Mouse (Mus musculus) lung, embryonic 14.5 days (tissue): ENCODE data around the gene Atpif1. TPM values are rescaled to one million over a fixed set of nuclear protein-coding genes. Genes with fewer than 3 reads are reported as not detected.
"Not testable (repeated sequence)": the region's sequence is repeated elsewhere in the genome, so short reads cannot be mapped to it uniquely, and the experiment has no call there.

ENCODE experiments used
- ATAC-seq: fragments of 200-750 bp; cut with Nextera tagmentation; 2 replicates; pipeline ENCODE4 v1.8.0; 2017; ENCODE audit warnings: mild to moderate bottlenecking, moderate TSS enrichment, moderate library complexity; ENCODE audit not compliant: insufficient read depth
- DNase-seq: peaks from one replicate; pipeline ENCODE4 v3.0.0-alpha.2; 2015
- H3K27ac ChIP-seq: fragments of 300-500 bp; sonication (generic); 2 replicates; pipeline ENCODE4 v1.5.1; 2014; ENCODE audit warnings: low read depth, mild to moderate bottlenecking, moderate library complexity
- H3K27me3 ChIP-seq: fragments of 300-500 bp; sonication (generic); 2 replicates; pipeline ENCODE4 v1.6.1; 2014; ENCODE audit warnings: low read length, control low read depth; ENCODE audit not compliant: insufficient read depth
- H3K36me3 ChIP-seq: fragments of 300-500 bp; sonication (generic); 2 replicates; pipeline ENCODE4 v1.6.1; 2014; ENCODE audit warnings: control low read depth; ENCODE audit not compliant: insufficient read depth
- H3K4me1 ChIP-seq: fragments of 300-500 bp; sonication (generic); 2 replicates; pipeline ENCODE4 v1.6.1; 2014; ENCODE audit warnings: antibody characterized with exemption, control low read depth; ENCODE audit not compliant: insufficient read depth
- H3K4me2 ChIP-seq: fragments of 300-500 bp; sonication (generic); 2 replicates; pipeline ENCODE4 v1.6.1; 2014; ENCODE audit warnings: mild to moderate bottlenecking
- H3K4me3 ChIP-seq: fragments of 300-500 bp; sonication (generic); 2 replicates; pipeline ENCODE4 v1.5.1; 2014; ENCODE audit warnings: low read depth, low read length
- H3K9ac ChIP-seq: fragments of 300-500 bp; sonication (generic); 2 replicates; pipeline ENCODE4 v1.6.1; 2014
- H3K9me3 ChIP-seq: fragments of 300-500 bp; sonication (generic); 2 replicates; pipeline ENCODE4 v1.6.1; 2016; ENCODE audit warnings: low read depth, low read length, control low read depth
- CTCF ChIP-seq: IDR thresholded peaks from 2 replicates; pipeline ENCODE4 v1.5.1; 2016; ENCODE audit warnings: antibody characterized with exemption, low read depth
- WGBS: fragments of 180-500 bp; shearing (Covaris S2); extraction: QIAGEN DNeasy Blood & Tissue Kit; methylation state at CpG from one replicate; pipeline ENCODE4 v1.1.7; 2014; 5-methylcytosine and 5-hydroxymethylcytosine counted together
- polyA plus RNA-seq: library from polyadenylated mRNA; unstranded; fragments of >200 nt; fragmentation: Nextera tagmentation; extraction: Ambion mirVana; gene quantifications from 2 replicates; pipeline ENCODE4 v1.2.1, GENCODE M21; 2014

Atpif1 gene
- polyA plus RNA-seq, 1 experiment from 2014 or later: 1,179 TPM

- H3K27ac ChIP-seq: no peak overlapping the region
- no peaks in the 10 kb centered on the region for H3K27me3 ChIP-seq
- ATAC-seq (no peak), DNase-seq (no peak)
- no peak overlapping the region for H3K4me2 ChIP-seq
- no peak overlapping the region for H3K9ac ChIP-seq
- 71% methylated on average over 12 of the region's 12 CpGs for WGBS
- H3K36me3 ChIP-seq: no peaks in the 10 kb centered on the region
- TF ChIP-seq CTCF: no peak
- H3K9me3 ChIP-seq: no peaks in the 10 kb centered on the region
- H3K4me1 ChIP-seq: peaks cover 9% of the 10 kb centered on the region; the same call in 1 of the 2 replicates
- no peak overlapping the region for H3K4me3 ChIP-seq
Measured at GRCm38 (mm10) chr4:132565089-132565747, 31.8 kb upstream of the Atpif1 start.

DNA sequence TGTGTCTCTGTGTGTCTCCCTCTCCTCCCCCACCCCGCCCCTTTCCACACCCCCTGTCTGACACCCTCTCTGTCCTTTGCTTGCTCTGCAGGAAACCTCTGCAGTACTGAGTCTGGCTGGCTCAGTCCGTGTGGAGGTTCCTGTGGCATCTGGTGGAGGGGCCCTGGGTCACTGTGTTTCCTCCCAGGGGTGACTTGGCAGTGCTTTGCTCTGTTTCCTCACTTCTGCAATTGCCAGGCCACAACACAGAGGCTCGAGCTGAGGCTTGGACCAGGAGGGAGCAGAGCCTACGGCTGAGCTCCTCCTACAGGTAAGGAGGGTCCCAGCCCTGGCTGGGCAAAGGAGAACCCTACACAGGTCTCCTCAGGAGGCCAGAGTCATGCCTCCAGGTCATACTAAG lies 30.5 kb upstream of the Atpif1 start, which contains the start of gene Ptafr:
Gene Ptafr (plus strand): TSS at position 103 of the 400 bp plus-strand sequence.
- TF ChIP-seq CTCF: no peak
- Histone ChIP-seq H3K4me2 (0 out of 2 replicates have a peak within 1 kb of the TSS, but pooled peaks have one; percentile 18), H3K9ac (no peak within 1 kb of the TSS), H3K4me3 (no peak within 1 kb of the TSS), H3K36me3 (no peaks in the 10 kb centered on the region), H3K27me3 (no peaks in the 10 kb centered on the region), H3K4me1 (peaks cover 9% of the 10 kb centered on the region; the same call in 1 of the 2 replicates), H3K9me3 (no peaks in the 10 kb centered on the region), H3K27ac (no peak within 1 kb of the TSS)
- 19% methylated on average over 4 of the region's 4 CpGs for WGBS
- ATAC-seq: peak; percentile 68
- peak; percentile 36 for DNase-seq

DNA sequence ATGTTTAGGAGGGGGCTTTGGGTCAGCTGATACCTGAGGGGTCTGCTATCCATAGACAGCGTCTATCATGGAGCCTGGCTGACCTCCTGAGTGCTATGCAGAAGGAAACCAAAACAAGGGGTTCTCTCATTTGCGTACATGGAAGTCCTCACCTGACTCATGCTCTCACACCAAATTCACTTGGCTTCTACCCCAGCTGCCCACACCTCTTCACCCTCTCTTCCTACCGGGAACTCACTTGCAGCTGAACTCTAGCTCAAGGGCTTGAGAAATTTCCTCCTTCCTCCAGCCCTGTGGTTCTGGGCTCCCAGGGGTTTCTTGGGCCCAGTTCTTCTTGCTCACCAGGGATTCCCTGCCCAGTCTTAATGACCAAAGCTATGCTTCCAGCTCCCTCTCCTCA lies 29.8 kb upstream of the Atpif1 start:
- Histone ChIP-seq H3K27me3 (no peaks in the 10 kb centered on the region), H3K4me3 (no peak overlapping the region), H3K4me2 (0 out of 2 replicates have a peak overlapping the region, but pooled peaks have one; percentile 18), H3K36me3 (no peaks in the 10 kb centered on the region), H3K27ac (no peak overlapping the region), H3K9ac (no peak overlapping the region), H3K4me1 (peaks cover 9% of the 10 kb centered on the region; the same call in 1 of the 2 replicates), H3K9me3 (no peaks in the 10 kb centered on the region)
- no peak for TF ChIP-seq CTCF
- ATAC-seq (no peak), DNase-seq (no peak)
- WGBS: 63% methylated on average over 3 of the region's 3 CpGs

DNA sequence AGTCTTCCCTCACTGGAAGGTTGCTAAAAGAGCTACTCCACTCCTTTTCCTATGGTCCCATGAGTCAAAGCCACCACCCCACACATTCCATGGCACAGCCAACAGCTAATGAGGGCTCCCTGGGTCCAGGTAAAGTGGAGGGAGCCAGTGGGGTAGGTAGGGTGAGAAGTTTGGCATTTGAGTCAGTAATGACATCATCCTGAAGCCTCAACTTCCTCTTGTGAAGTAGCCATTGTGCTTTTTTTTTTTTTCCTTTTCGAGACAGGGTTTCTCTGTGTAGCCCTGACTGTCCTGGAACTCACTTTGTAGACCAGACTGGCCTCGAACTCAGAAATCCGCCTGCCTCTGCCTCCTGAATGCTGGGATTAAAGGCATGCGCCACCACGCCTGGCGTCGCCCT lies 22.1 kb upstream of the Atpif1 start:
- peaks cover 37% of the 10 kb centered on the region for H3K36me3 ChIP-seq
- H3K9ac ChIP-seq, H3K27me3 ChIP-seq, DNase-seq, H3K4me1 ChIP-seq, H3K4me3 ChIP-seq, ATAC-seq, H3K4me2 ChIP-seq, H3K27ac ChIP-seq, H3K9me3 ChIP-seq: not testable (repeated sequence)
- 87% methylated on average over 7 of the region's 7 CpGs for WGBS

DNA sequence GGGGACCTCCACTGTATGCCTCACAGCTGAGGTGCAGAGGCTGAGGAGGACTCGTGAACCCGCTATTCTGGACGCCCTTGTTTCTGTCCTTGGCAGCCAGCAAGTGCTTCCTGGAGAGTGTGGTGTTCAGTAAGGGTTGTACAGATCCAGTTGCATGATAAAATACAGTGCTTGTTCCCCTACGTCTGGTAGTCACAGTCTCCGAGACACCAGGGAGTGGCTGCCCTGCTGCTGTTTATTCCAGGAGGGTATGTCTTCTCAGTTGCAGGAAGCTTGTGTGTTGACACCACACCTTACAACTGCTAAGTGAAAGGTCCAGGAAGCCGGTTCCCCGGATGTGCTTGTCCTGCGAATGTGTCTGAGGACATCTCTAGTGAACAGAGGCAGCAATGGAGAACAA lies 21.2 kb upstream of the Atpif1 start:
- H3K4me3 ChIP-seq: no peak overlapping the region
- no peak for TF ChIP-seq CTCF
- no peak for ATAC-seq
- no peaks in the 10 kb centered on the region for H3K9me3 ChIP-seq
- 63% methylated on average over 8 of the region's 8 CpGs for WGBS
- H3K27ac ChIP-seq: no peak overlapping the region
- no peaks in the 10 kb centered on the region for H3K27me3 ChIP-seq
- H3K36me3 ChIP-seq: peaks cover 46% of the 10 kb centered on the region
- no peak overlapping the region for H3K4me2 ChIP-seq
- no peaks in the 10 kb centered on the region for H3K4me1 ChIP-seq
- DNase-seq: no peak
- no peak overlapping the region for H3K9ac ChIP-seq

DNA sequence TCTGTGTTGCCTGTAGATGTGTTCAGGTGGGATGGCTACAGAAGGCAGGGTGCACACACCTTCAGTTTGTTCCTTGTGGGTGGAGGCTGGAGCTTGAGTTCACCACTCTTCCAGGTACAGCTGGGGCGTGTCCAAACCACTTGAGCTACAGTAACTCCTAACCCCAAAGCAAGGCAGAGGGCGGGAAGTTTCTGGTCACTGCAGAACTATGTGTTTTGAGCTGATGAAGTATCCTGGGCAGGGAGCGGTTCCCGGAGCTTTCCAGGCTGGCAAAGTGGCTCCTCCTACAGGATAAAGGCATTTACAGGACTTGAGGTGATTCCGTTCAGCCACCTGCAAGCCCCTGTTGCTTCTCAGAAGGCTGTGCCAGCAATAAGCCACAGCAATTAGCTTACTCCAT lies 20.8 kb upstream of the Atpif1 start:
- Histone ChIP-seq H3K4me3 (no peak overlapping the region), H3K27ac (no peak overlapping the region)
- WGBS: 67% methylated on average over 5 of the region's 5 CpGs

GRCm38 (mm10) chr4:132545851-132546250 lies 12.4 kb upstream of the Atpif1 start:
- Histone ChIP-seq H3K4me3 (no peak overlapping the region), H3K4me2 (no peak overlapping the region), H3K9ac (no peak overlapping the region), H3K36me3 (peaks cover 95% of the 10 kb centered on the region), H3K27ac (no peak overlapping the region), H3K4me1 (no peaks in the 10 kb centered on the region), H3K27me3 (no peaks in the 10 kb centered on the region), H3K9me3 (no peaks in the 10 kb centered on the region)
- ATAC-seq (no peak), DNase-seq (peak; percentile 88)
- WGBS: 30% methylated on average over 8 of the region's 8 CpGs
- peak; percentile 82 for TF ChIP-seq CTCF

More for the DNA sequence above, 20.8 kb upstream of the Atpif1 start:
- no peak overlapping the region for H3K4me2 ChIP-seq
- H3K36me3 ChIP-seq: peaks cover 51% of the 10 kb centered on the region
- no peaks in the 10 kb centered on the region for H3K4me1 ChIP-seq
- no peaks in the 10 kb centered on the region for H3K9me3 ChIP-seq
- DNase-seq: no peak
- TF ChIP-seq CTCF: no peak
- H3K9ac ChIP-seq: no peak overlapping the region
- H3K27me3 ChIP-seq: no peaks in the 10 kb centered on the region
- ATAC-seq: no peak
